Mouse (Mus musculus): ENCODE measurements at regions not wholly inside any gene's neighbourhood (a gene's known extent, or its start where the extent isn't known, plus 50 kb on each side); places are given as distances from the start of the nearest gene placed in this dataset.

GRCm38 (mm10) chr15:8582676-8583075 lies 62.9 kb upstream of the Gm2310 start:
- Histone ChIP-seq H3K4me3 (no peak overlapping the region), H3K9me3 (no peaks in the 10 kb centered on the region), H3K36me3 (no peaks in the 10 kb centered on the region), H3K27ac (no peak overlapping the region), H3K4me1 (replicated peaks) (peaks cover 8% of the 10 kb centered on the region; the same call in 1 of the 2 replicates), H3K27me3 (ENCODE audit: insufficient read depth, poor library complexity, severe bottlenecking) (peaks cover 8% of the 10 kb centered on the region)
- WGBS, result 68% methylated on average over 6 of the region's 6 CpGs
- DNase-seq (ENCODE audit: low spot score), result no peak

- Histone ChIP-seq H3K4me3 (no peak overlapping the region), H3K27ac (no peak overlapping the region), H3K27me3 (ENCODE audit: insufficient read depth, poor library complexity, severe bottlenecking) (peaks cover 8% of the 10 kb centered on the region), H3K9me3 (no peaks in the 10 kb centered on the region), H3K4me1 (replicated peaks) (peaks cover 3% of the 10 kb centered on the region; the same call in 1 of the 2 replicates), H3K36me3 (no peaks in the 10 kb centered on the region)
- 70% methylated on average over 8 of the region's 8 CpGs for WGBS
- no peak for DNase-seq (ENCODE audit: low spot score)
These were observed 61.6 kb upstream of the Gm2310 start for GRCm38 (mm10) chr15:8581146-8581913.

GRCm38 (mm10) chr15:8580077-8580476 lies 60.3 kb upstream of the Gm2310 start:
- DNase-seq (ENCODE audit: low spot score), result no peak
- Histone ChIP-seq H3K36me3 (no peaks in the 10 kb centered on the region), H3K9me3 (no peaks in the 10 kb centered on the region), H3K27me3 (ENCODE audit: insufficient read depth, poor library complexity, severe bottlenecking) (peaks cover 8% of the 10 kb centered on the region), H3K27ac (no peak overlapping the region), H3K4me1 (replicated peaks) (peaks cover 3% of the 10 kb centered on the region; the same call in 1 of the 2 replicates), H3K4me3 (no peak overlapping the region)

- Histone ChIP-seq H3K27ac (no peak overlapping the region), H3K27me3 (ENCODE audit: insufficient read depth, poor library complexity, severe bottlenecking) (peaks cover 8% of the 10 kb centered on the region), H3K4me3 (no peak overlapping the region), H3K9me3 (no peaks in the 10 kb centered on the region), H3K36me3 (no peaks in the 10 kb centered on the region), H3K4me1 (replicated peaks) (peaks cover 3% of the 10 kb centered on the region; the same call in 1 of the 2 replicates)
- DNase-seq (ENCODE audit: low spot score), result peak; percentile 51
- 8% methylated on average over 3 of the region's 3 CpGs for WGBS
These were observed 57.7 kb upstream of the Gm2310 start for GRCm38 (mm10) chr15:8577480-8577881.

GRCm38 (mm10) chr15:8576975-8577374 lies 57.2 kb upstream of the Gm2310 start:
- Histone ChIP-seq H3K27me3 (ENCODE audit: insufficient read depth, poor library complexity, severe bottlenecking) (peaks cover 8% of the 10 kb centered on the region), H3K9me3 (no peaks in the 10 kb centered on the region), H3K4me3 (no peak overlapping the region), H3K27ac (no peak overlapping the region), H3K36me3 (no peaks in the 10 kb centered on the region), H3K4me1 (replicated peaks) (0 out of 2 replicates have a peak, but pooled peaks cover 3% of the 10 kb centered on the region)
- no peak for DNase-seq (ENCODE audit: low spot score)
- WGBS, result 87% methylated on average over 5 of the region's 5 CpGs

- Histone ChIP-seq H3K4me1 (replicated peaks) (peaks cover 16% of the 10 kb centered on the region), H3K4me3 (peak overlapping the region; percentile 66)
- DNase-seq (ENCODE audit: low spot score), result no peak
These were observed 49.9 kb upstream of the Gm2310 start for GRCm38 (mm10) chr15:8569617-8570016.

More at GRCm38 (mm10) chr15:8569617-8570016, 49.9 kb upstream of the Gm2310 start:
- 9% methylated on average over 11 of the region's 11 CpGs for WGBS
- peak overlapping the region; percentile 74 for H3K27ac ChIP-seq
- no peaks in the 10 kb centered on the region for H3K36me3 ChIP-seq
- peaks cover 21% of the 10 kb centered on the region for H3K27me3 ChIP-seq (ENCODE audit: insufficient read depth, poor library complexity, severe bottlenecking)
- no peaks in the 10 kb centered on the region for H3K9me3 ChIP-seq

Measured in hindbrain, embryonic 10.5 days (tissue).